Mouse (Mus musculus): ENCODE results near the gene Rhoj. TPM values are rescaled to one million over a fixed set of nuclear protein-coding genes. Genes with fewer than 3 reads are reported as not detected.

Rhoj gene
- total RNA-seq (2014; rRNA removed) (27.2 and 37.6 TPM in 2 replicates), polyA plus RNA-seq (2015; fragmentation: Nextera tagmentation; extraction: Ambion mirVana) (16.5 and 18.9 TPM in 2 replicates)

DNA sequence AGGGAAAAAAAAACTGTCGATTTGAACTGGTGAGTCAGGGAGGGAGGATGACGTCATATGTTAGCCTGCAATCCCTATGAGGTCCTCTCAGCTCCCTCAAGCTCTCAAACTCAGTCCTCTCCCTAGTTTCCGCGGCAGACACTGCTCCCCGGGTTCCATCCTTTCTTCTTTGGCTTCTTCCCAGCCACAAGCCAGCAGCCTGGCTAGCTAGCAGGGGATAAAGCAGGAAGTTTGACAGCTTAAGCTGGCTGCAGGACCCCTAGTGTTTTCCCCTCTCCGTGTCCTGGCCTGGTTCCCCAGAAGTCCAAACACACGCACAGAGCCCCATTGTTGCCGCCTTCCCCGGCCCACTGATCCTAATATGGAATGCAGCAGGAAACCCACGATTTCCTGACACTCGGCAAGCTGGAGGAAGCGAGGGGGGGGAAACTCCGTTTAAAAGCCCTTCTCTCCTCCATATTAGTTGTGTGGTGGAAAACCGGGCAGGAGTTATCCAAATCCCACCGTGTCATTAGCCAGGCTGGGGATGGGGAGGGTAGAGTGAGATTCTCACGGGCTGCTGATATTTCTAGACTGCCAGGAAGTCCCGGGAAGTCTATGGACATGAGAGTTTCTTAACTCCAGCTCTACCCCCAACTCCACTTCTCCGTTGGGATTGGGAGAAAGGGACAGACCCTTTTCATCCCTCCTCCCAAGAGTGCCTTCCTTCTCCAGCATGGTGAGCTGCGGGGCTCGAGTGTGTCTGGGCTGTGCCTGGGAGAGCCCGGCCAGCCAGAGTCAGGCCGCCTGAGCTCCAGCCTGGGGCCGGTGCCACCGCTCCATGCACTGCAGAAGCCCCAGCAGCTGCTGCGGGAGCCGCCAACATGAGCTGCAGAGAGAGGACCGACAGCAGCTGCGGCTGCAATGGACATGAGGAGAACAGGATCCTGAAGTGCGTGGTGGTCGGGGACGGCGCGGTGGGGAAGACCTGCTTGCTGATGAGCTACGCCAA is at the start of gene Rhoj:
Rhoj (plus strand) TSS at position 362 of the 991 bp plus-strand sequence.
- DNase-seq (ENCODE audit: low spot score): peak; percentile 75
- H3K4me2 ChIP-seq (ENCODE audit: low read depth, low read length): peak within 1 kb of the TSS; percentile 96
- no peaks in the 10 kb centered on the region for H3K4me1 ChIP-seq (ENCODE audit: insufficient read depth, low read length)
- no peaks in the 10 kb centered on the region for H3K9me3 ChIP-seq (ENCODE audit: low read length)
- under 1% methylated on average over 34 of the region's 34 CpGs for WGBS
- ATAC-seq: peak; percentile 91
- H3K9ac ChIP-seq (replicated peaks; ENCODE audit: low read length): peak within 1 kb of the TSS; percentile 68
- H3K36me3 ChIP-seq (ENCODE audit: insufficient read depth, low read length): no peaks in the 10 kb centered on the region
- peak within 1 kb of the TSS; percentile 44 for H3K4me3 ChIP-seq (ENCODE audit: low read length)
- no peaks in the 10 kb centered on the region for H3K27me3 ChIP-seq (ENCODE audit: insufficient read depth, low read length)
- H3K27ac ChIP-seq: peak within 1 kb of the TSS; percentile 82
- no peak for TF ChIP-seq CTCF (IDR thresholded peaks at IDR 0.05; ENCODE audit: low read depth)

- WGBS: 54% methylated on average over 4 of the region's 4 CpGs
- ATAC-seq (no peak), DNase-seq (ENCODE audit: low spot score) (no peak)
- TF ChIP-seq CTCF (IDR thresholded peaks at IDR 0.05; ENCODE audit: low read depth): no peak
- no peak overlapping the region for H3K4me2 ChIP-seq (ENCODE audit: low read depth, low read length)
- H3K27ac ChIP-seq: no peak overlapping the region
- H3K4me3 ChIP-seq (ENCODE audit: low read length): no peak overlapping the region
- H3K36me3 ChIP-seq (ENCODE audit: insufficient read depth, low read length): no peaks in the 10 kb centered on the region
- no peak overlapping the region for H3K9ac ChIP-seq (replicated peaks; ENCODE audit: low read length)
- no peaks in the 10 kb centered on the region for H3K27me3 ChIP-seq (ENCODE audit: insufficient read depth, low read length)
- no peaks in the 10 kb centered on the region for H3K4me1 ChIP-seq (ENCODE audit: insufficient read depth, low read length)
- H3K9me3 ChIP-seq (ENCODE audit: low read length): no peaks in the 10 kb centered on the region
Measured at GRCm38 (mm10) chr12:75271726-75272125, 36.4 kb upstream of the Rhoj start.

DNA sequence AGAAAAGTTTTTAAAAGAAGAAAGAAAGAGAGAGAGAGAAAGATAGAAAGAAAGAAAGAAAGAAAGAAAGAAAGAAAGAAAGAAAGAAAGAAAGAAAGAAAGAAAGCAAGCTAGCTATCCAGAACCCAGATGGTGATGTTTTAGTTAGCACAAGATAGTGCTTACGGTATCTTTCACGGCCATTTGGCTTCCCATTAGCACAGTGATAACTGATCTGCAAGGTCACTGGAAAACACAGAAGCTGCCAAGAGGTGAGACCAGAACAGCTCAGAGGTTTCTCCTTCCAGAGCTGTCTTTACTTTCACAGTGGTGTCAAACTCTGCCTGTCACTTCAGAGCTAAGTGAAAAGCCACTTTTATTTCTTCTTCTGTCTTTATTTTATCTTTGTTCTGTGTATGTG is 32.4 kb upstream of the Rhoj start:
- H3K27me3 ChIP-seq (ENCODE audit: insufficient read depth, low read length): no peaks in the 10 kb centered on the region
- no peak overlapping the region for H3K27ac ChIP-seq
- DNase-seq (ENCODE audit: low spot score) (no peak), ATAC-seq (no peak)
- no peak overlapping the region for H3K4me2 ChIP-seq (ENCODE audit: low read depth, low read length)
- no peaks in the 10 kb centered on the region for H3K4me1 ChIP-seq (ENCODE audit: insufficient read depth, low read length)
- no peaks in the 10 kb centered on the region for H3K9me3 ChIP-seq (ENCODE audit: low read length)
- H3K4me3 ChIP-seq (ENCODE audit: low read length): no peak overlapping the region
- no peak for TF ChIP-seq CTCF (IDR thresholded peaks at IDR 0.05; ENCODE audit: low read depth)
- H3K9ac ChIP-seq (replicated peaks; ENCODE audit: low read length): no peak overlapping the region
- 81% methylated on average over 2 of the region's 2 CpGs for WGBS
- no peaks in the 10 kb centered on the region for H3K36me3 ChIP-seq (ENCODE audit: insufficient read depth, low read length)

DNA sequence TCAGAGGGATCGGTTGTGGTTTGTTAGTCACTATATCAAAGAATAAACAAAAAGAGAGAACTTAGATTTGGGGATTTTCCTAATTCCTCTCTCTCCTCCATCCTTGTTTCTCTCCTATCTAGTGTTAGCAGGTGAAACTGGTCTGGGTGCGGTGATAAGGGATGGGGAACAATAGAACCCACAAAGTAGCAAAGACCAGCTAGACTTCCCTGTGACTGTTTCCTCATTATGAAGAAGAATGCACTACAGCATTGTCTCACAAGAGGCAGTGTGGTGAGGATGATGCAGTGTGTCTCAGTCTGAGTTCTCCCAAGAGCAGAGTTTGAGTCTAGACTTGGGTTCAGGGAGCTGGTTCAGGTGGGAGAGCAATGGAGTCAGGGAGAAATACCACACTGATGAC is 30.7 kb upstream of the Rhoj start:
- Histone ChIP-seq H3K4me1 (ENCODE audit: insufficient read depth, low read length) (no peaks in the 10 kb centered on the region), H3K36me3 (ENCODE audit: insufficient read depth, low read length) (no peaks in the 10 kb centered on the region), H3K9ac (replicated peaks; ENCODE audit: low read length) (no peak overlapping the region), H3K4me3 (ENCODE audit: low read length) (no peak overlapping the region), H3K9me3 (ENCODE audit: low read length) (no peaks in the 10 kb centered on the region), H3K27me3 (ENCODE audit: insufficient read depth, low read length) (no peaks in the 10 kb centered on the region), H3K4me2 (ENCODE audit: low read depth, low read length) (no peak overlapping the region), H3K27ac (no peak overlapping the region)
- 90% methylated on average over 2 of the region's 2 CpGs for whole genome bisulfite sequencing
- no peak for ATAC-seq
- DNase-seq (ENCODE audit: low spot score): no peak
- no peak for TF ChIP-seq CTCF (IDR thresholded peaks at IDR 0.05; ENCODE audit: low read depth)

DNA sequence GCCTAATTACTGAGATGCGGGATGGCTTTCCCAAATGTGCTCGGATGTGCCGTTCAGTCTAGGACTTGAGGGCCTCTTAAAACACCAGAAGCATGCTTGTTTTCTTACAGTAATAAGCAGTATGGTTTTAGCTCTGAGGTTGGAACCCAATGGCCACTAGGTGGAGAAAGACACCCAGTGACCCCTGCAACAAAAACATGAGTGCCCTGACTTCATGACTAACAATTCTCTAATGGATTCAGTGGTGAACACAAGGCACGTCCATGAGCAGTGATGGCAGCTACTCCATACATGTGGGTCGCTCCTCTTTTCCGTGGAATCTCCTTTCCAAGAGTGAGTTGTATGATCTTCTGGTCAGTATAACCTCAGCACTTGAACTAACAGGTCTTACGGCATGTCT is 27.6 kb upstream of the Rhoj start:
- no peak overlapping the region for H3K4me2 ChIP-seq (ENCODE audit: low read depth, low read length)
- no peak overlapping the region for H3K27ac ChIP-seq
- H3K36me3 ChIP-seq (ENCODE audit: insufficient read depth, low read length): no peaks in the 10 kb centered on the region
- H3K4me1 ChIP-seq (ENCODE audit: insufficient read depth, low read length): no peaks in the 10 kb centered on the region
- H3K9ac ChIP-seq (replicated peaks; ENCODE audit: low read length): no peak overlapping the region
- no peak overlapping the region for H3K4me3 ChIP-seq (ENCODE audit: low read length)
- DNase-seq (ENCODE audit: low spot score) (no peak), ATAC-seq (no peak)
- no peaks in the 10 kb centered on the region for H3K9me3 ChIP-seq (ENCODE audit: low read length)
- peak; percentile 63 for TF ChIP-seq CTCF (IDR thresholded peaks at IDR 0.05; ENCODE audit: low read depth)
- WGBS: 71% methylated on average over 7 of the region's 7 CpGs
- H3K27me3 ChIP-seq (ENCODE audit: insufficient read depth, low read length): no peaks in the 10 kb centered on the region

- ATAC-seq: no peak
- DNase-seq (ENCODE audit: low spot score): no peak
- TF ChIP-seq CTCF (IDR thresholded peaks at IDR 0.05; ENCODE audit: low read depth): no peak
- Histone ChIP-seq H3K9ac (replicated peaks; ENCODE audit: low read length) (no peak overlapping the region), H3K27ac (no peak overlapping the region), H3K27me3 (ENCODE audit: insufficient read depth, low read length) (no peaks in the 10 kb centered on the region), H3K4me1 (ENCODE audit: insufficient read depth, low read length) (no peaks in the 10 kb centered on the region), H3K9me3 (ENCODE audit: low read length) (no peaks in the 10 kb centered on the region), H3K4me3 (ENCODE audit: low read length) (no peak overlapping the region), H3K36me3 (ENCODE audit: insufficient read depth, low read length) (no peaks in the 10 kb centered on the region), H3K4me2 (ENCODE audit: low read depth, low read length) (no peak overlapping the region)
- WGBS: 40% methylated on average over 2 of the region's 2 CpGs
Measured at GRCm38 (mm10) chr12:75283226-75283625, 24.9 kb upstream of the Rhoj start.

GRCm38 (mm10) chr12:75286166-75286565 is 22.0 kb upstream of the Rhoj start:
- H3K27me3 ChIP-seq (ENCODE audit: insufficient read depth, low read length): no peaks in the 10 kb centered on the region
- no peak overlapping the region for H3K4me2 ChIP-seq (ENCODE audit: low read depth, low read length)
- H3K9ac ChIP-seq (replicated peaks; ENCODE audit: low read length): no peak overlapping the region
- no peaks in the 10 kb centered on the region for H3K36me3 ChIP-seq (ENCODE audit: insufficient read depth, low read length)
- WGBS: 50% methylated on average over 3 of the region's 3 CpGs
- no peak overlapping the region for H3K27ac ChIP-seq
- no peak overlapping the region for H3K4me3 ChIP-seq (ENCODE audit: low read length)
- DNase-seq (ENCODE audit: low spot score): no peak
- H3K9me3 ChIP-seq (ENCODE audit: low read length): no peaks in the 10 kb centered on the region
- TF ChIP-seq CTCF (IDR thresholded peaks at IDR 0.05; ENCODE audit: low read depth): no peak
- ATAC-seq: no peak
- H3K4me1 ChIP-seq (ENCODE audit: insufficient read depth, low read length): no peaks in the 10 kb centered on the region
